Mouse (Mus musculus) thymus, adult 2 months (tissue): Measurements from ENCODE around the gene Epha2. TPM values are rescaled to one million over a fixed set of nuclear protein-coding genes. Genes with fewer than 3 reads are reported as not detected.

Source experiments
- DNase-seq: peaks from one replicate; pipeline ENCODE4 v3.0.0; 2021
- H3K27ac ChIP-seq: fragments of 200-500 bp; 2 replicates; pipeline ENCODE4 v1.5.1; 2012; ENCODE audit warnings: low read length, control low read depth; ENCODE audit not compliant: control insufficient read depth, insufficient read depth
- H3K27me3 ChIP-seq: fragments of 200-500 bp; 2 replicates; pipeline ENCODE4 v1.6.1; 2012; ENCODE audit warnings: mild to moderate bottlenecking, low read length, moderate library complexity, mixed read lengths; ENCODE audit not compliant: control insufficient read depth, insufficient read depth
- H3K36me3 ChIP-seq: fragments of 200-500 bp; 2 replicates; pipeline ENCODE4 v1.6.1; 2012; ENCODE audit warnings: mild to moderate bottlenecking, low read length, moderate library complexity; ENCODE audit not compliant: control insufficient read depth, insufficient read depth
- H3K4me1 ChIP-seq: fragments of 200-500 bp; replicated peaks from 2 replicates; pipeline ENCODE4 v1.6.1; 2012; ENCODE audit warnings: low read length; ENCODE audit not compliant: control insufficient read depth, insufficient read depth
- H3K4me3 ChIP-seq: fragments of 200-500 bp; 2 replicates; pipeline ENCODE4 v1.5.1; 2012; ENCODE audit warnings: mild to moderate bottlenecking, low read length, control low read depth, moderate library complexity; ENCODE audit not compliant: control insufficient read depth, insufficient read depth
- CTCF ChIP-seq: fragments of 200-500 bp; IDR thresholded peaks from 2 replicates; pipeline ENCODE4 v1.5.1; 2012; ENCODE audit warnings: mild to moderate bottlenecking, control low read depth, low read length, moderate library complexity, borderline replicate concordance; ENCODE audit not compliant: control insufficient read depth, poor library complexity, insufficient read depth; ENCODE audit errors: extremely low read depth
- POLR2A ChIP-seq: fragments of 200-500 bp; IDR thresholded peaks from 2 replicates; pipeline ENCODE4 v1.6.1; 2012; ENCODE audit warnings: mild to moderate bottlenecking, low read length, control low read depth, moderate library complexity; ENCODE audit not compliant: control insufficient read depth, poor library complexity, insufficient read depth; ENCODE audit errors: extremely low read depth
- WGBS: fragments of 180-500 bp; shearing (Covaris S2); methylation state at CpG from one replicate; pipeline ENCODE4 v1.1.7; 2018; 5-methylcytosine and 5-hydroxymethylcytosine counted together
- polyA plus RNA-seq: library from polyadenylated mRNA; depleted of rRNA; stranded (reverse); fragments of >200 nt; gene quantifications from 2 replicates; pipeline ENCODE4 v1.2.3, GENCODE M21; 2012

Gene Epha2
- polyA plus RNA-seq, 1 experiment, result 3.9 TPM

GRCm38 (mm10) chr4:141291571-141292375, 9.3 kb upstream of the Epha2 start:
- no peaks in the 10 kb centered on the region for H3K36me3 ChIP-seq
- H3K4me3 ChIP-seq, result no peak overlapping the region
- peak; percentile 9 for DNase-seq
- peaks cover 20% of the 10 kb centered on the region for H3K4me1 ChIP-seq
- TF ChIP-seq CTCF (no peak), POLR2A (no peak)
- WGBS, result 4% methylated on average over 47 of the region's 47 CpGs
- no peak overlapping the region for H3K27ac ChIP-seq
- H3K27me3 ChIP-seq, result peaks cover 10% of the 10 kb centered on the region; the same call in 1 of the 2 replicates

- peaks cover 11% of the 10 kb centered on the region; the same call in 1 of the 2 replicates for H3K27me3 ChIP-seq
- H3K27ac ChIP-seq, result no peak overlapping the region
- DNase-seq, result peak; percentile 65
- TF ChIP-seq CTCF, result no peak
- TF ChIP-seq POLR2A, result no peak
- H3K4me3 ChIP-seq, result no peak overlapping the region
- no peaks in the 10 kb centered on the region for H3K36me3 ChIP-seq
- WGBS, result 7% methylated on average over 12 of the region's 15 CpGs
- H3K4me1 ChIP-seq, result peaks cover 29% of the 10 kb centered on the region
These were observed 5.3 kb upstream of the Epha2 start for GRCm38 (mm10) chr4:141295774-141296186.

GRCm38 (mm10) chr4:141297934-141298333, 3.1 kb upstream of the Epha2 start:
- Histone ChIP-seq H3K27ac (no peak overlapping the region), H3K4me3 (no peak overlapping the region), H3K4me1 (peaks cover 30% of the 10 kb centered on the region), H3K27me3 (peaks cover 19% of the 10 kb centered on the region), H3K36me3 (no peaks in the 10 kb centered on the region)
- 61% methylated on average over 7 of the region's 7 CpGs for WGBS
- TF ChIP-seq POLR2A (no peak), CTCF (no peak)
- DNase-seq, result no peak

DNA sequence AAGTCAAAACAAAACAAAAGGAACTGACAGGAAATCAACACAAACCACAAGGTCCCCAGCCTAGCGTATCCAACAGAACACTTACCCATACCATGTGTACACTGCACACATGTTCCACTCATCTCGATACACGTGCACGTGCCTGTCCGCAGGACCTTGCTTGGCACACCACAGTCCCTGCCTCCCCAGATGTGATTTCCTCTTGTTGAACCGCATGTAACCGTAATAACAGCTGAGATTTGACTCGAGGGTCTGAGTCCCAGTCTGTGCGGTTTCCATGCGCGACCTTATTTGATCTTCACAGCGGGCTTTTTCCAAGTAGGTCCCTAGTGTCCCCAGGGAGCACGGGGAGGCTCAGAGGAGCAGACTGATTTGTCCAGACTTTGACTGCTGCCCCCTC, 1.7 kb upstream of the Epha2 start:
- TF ChIP-seq POLR2A (no peak), CTCF (no peak)
- Histone ChIP-seq H3K4me3 (no peak overlapping the region), H3K36me3 (no peaks in the 10 kb centered on the region), H3K4me1 (peaks cover 35% of the 10 kb centered on the region), H3K27ac (no peak overlapping the region), H3K27me3 (peaks cover 23% of the 10 kb centered on the region)
- 1% methylated on average over 13 of the region's 13 CpGs for WGBS
- DNase-seq, result peak; percentile 7

DNA sequence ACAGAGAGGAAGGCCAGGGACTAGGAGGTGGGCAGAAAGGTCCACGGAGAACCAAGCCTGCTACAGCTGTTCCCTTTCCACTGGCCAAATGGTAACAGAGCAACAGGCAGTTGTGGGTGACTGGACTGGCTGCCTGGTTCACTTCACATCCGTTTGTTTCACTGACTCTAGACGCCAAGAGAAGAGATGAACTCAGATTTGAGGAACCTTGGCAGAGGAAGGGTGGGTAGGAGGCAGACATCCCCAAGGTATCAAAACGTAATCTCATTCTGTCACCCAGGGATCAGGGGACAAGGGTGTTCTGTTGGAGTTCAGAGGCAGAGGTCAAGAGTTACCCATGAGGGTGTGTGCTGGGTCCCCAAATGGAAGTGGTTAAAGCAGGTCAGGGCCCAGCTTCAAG, 844 bp upstream of the Epha2 start:
- WGBS, result 9% methylated on average over 4 of the region's 4 CpGs
- Histone ChIP-seq H3K36me3 (no peaks in the 10 kb centered on the region), H3K4me3 (no peak overlapping the region), H3K27me3 (peaks cover 23% of the 10 kb centered on the region), H3K27ac (no peak overlapping the region), H3K4me1 (peaks cover 35% of the 10 kb centered on the region)
- no peak for TF ChIP-seq CTCF
- no peak for TF ChIP-seq POLR2A
- no peak for DNase-seq

DNA sequence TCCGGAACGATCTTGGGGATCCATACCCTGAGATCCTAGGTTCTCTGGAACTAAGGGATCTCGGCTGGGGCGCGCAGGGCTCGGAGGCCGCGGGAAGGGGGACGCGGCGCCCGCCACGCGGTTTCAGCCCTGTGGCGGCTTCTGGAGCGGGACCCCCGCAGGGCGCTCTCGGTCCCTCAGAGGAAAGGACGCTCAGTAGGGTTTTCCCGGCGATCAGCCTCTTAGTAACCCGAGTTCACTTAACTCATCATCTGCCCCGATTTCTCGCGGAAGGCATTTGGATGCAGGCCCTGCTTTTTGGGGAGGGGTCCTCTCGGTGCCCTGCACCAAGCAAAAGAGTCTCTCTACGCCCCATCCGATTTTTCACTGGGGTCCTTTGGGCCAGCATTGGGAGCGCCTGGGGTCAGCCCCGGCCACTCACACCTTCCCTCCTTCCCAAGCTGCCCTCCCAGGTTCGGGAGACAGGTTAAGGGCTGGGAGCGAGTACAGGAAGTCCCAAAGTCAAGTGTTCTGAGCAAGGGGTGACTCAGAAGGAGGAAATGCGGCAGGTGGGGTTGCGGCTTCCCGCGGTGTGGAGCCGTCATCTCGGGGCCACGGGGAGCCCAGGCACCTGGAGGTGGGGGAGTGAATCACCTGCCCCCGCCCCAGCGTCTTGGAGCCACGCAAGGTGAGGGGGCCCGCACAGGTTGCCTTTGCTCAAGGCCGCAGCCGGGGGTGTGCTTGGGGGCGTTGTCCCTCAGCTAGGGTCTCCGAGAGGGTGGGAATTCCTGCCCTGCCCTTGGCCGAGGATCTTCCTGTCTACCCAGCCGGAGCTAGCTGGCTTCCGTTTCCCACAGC, 769 bp downstream of the Epha2 start:
- DNase-seq, result peak; percentile 36
- peaks cover 20% of the 10 kb centered on the region for H3K27me3 ChIP-seq
- WGBS, result under 1% methylated on average over 51 of the region's 51 CpGs
- H3K27ac ChIP-seq, result no peak overlapping the region
- no peaks in the 10 kb centered on the region for H3K36me3 ChIP-seq
- H3K4me3 ChIP-seq, result peak overlapping the region; percentile 28
- H3K4me1 ChIP-seq, result peaks cover 31% of the 10 kb centered on the region
- TF ChIP-seq CTCF, result no peak
- TF ChIP-seq POLR2A, result no peak
